Mouse (Mus musculus) megakaryocyte, adult 5-6 weeks (primary cell): ENCODE measurements around the gene Bckdha. TPM values are rescaled to one million over a fixed set of nuclear protein-coding genes. Genes with fewer than 3 reads are reported as not detected.

Source experiments
- ATAC-seq: 2 replicates; pipeline ENCODE4 v1.8.0; 2016; ENCODE audit warnings: mild to moderate bottlenecking, inconsistent platforms; ENCODE audit not compliant: poor library complexity, severe bottlenecking
- total RNA-seq, 2 experiments: library from RNA; stranded (forward) in 1 of 2; stranded (reverse) in 1 of 2; fragments of 153-499, 151-499 nt in 1 of 2; fragments of 221-1000, 200-1000 nt in 1 of 2; gene quantifications; 2 replicates each; pipeline versions ENCODE4 v1.2.3 to v1.2.4; 2015 to 2017

Gene Bckdha
- total RNA-seq, 2 experiments from 2014 or later = 40.4 to 50.1 TPM

DNA sequence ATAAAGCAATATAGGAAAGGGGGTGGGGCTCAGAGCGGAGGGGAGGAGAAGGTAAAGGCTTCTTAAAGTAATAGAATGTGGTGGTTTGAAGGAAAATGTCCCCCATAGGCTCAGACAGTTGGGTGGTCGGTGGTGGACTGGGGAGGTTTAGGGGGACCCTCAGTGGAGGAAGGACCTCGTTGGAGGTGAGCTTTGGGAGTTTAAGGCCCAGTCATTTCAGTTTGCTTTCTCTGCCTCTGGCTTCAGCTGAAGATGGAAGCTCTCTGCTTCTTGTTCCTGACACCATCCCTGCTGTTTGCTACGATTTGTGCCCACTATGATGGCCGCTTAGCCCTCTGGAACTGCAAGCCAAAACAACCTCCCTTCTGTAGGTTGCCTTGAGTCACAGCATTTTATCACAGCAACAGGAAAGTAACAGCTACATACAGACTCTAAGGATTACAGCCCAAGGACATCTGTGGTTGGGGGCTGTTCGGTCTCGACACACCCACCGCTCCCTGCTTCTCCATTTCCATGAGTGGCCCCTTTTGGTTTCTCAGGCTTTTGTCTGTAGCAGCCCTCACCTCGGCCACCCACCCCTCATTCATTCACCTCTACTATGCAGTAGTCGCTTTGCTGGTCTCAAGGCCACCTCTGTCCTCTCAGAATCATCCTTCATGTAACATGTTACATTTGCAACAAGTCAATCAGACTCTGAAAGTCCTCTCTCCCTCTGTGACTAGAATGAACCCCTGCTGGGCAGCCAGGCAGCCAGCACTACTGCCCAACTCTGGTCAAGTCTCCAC is 41.2 kb downstream of the Bckdha start:
- no peak for ATAC-seq

GRCm38 (mm10) chr7:25615706-25616011 is 43.1 kb downstream of the Bckdha start, which contains the start of gene Erich4:
Erich4 (minus strand) TSS chr7:25615892.
- ATAC-seq = no peak

DNA sequence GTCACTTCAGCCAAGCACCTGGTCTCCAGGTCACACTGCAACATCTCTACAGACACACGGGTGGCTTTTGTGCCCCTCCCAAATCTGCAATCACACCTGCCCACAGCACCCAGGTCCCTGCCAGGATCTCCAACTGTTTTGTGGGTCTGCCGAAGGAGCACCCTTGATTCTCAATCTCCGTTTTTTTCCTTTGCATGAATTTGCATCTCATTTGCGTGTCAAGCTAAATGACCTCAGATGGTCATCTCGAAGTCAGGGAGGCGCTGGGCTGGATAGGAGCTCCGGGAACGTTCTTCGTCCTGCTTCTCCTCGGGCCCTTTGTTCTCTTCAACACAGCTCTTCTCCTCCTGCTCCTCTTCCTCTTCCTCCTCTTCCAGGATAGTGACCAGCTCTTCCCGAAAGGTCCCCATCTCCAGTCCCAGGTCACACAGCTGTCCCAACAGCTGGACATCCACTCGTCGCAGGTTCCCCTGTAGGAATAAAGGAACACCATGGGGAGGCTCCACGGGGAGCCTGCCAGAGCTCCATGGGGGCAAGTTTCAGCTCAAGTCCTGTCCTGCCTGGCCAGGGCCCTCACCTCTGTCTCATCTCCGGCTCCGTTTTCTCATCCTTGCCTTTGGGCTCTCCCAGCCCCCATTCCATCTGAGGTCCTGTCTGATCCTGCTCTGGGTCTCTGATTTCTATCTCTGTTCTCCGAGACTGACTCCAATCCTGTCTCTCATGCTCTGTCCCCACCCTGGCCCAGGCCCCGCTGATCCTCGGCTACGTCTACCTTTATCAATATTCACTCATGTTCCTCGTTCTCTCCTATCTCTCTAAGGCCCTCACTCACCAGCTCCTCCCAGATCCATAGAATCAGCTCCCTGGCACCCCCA is 43.7 kb downstream of the Bckdha start:
- no peak for ATAC-seq

DNA sequence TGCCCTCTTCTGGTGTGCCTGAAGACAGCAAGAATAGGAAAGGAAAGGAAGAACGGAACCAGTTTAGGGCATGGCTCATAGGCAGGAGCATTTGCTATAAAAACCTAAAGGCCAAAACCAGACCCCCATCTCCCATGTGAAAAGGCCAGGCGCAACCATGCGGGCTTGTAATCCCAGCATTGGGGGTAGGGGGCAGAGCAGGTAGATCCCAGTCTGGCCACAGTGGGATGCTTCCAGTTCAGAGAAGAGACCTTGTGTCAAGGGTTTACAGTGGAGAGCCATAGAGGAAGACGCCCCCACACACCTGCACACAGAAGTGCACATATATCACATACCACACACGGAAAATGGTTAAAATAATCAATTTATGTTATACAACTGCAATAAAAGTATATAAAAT is 44.7 kb downstream of the Bckdha start:
- no peak for ATAC-seq

GRCm38 (mm10) chr7:25611501-25611900 is 47.3 kb downstream of the Bckdha start:
- ATAC-seq = no peak

GRCm38 (mm10) chr7:25610056-25610455 is 48.7 kb downstream of the Bckdha start:
- ATAC-seq = no peak

DNA sequence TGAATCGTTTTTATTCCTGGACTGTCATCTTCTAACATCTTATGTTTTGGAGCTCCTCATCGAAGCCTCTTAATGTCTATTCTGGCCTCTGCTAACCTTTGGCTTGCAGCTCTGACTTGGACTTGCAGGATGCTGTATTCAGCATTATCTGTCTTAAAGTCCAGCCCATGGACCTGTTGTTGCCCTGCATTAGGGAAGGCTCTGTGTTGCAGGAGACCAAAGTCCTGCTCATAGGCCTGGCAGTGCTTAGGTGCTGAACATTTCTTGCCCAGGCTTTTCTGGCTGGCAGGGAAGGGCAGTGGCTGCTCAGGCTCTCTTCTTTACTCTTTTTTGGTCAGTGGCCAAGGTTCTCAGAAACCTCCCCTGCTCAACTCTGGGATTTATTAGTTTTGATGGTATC is 51.6 kb downstream of the Bckdha start:
- ATAC-seq = no peak

DNA sequence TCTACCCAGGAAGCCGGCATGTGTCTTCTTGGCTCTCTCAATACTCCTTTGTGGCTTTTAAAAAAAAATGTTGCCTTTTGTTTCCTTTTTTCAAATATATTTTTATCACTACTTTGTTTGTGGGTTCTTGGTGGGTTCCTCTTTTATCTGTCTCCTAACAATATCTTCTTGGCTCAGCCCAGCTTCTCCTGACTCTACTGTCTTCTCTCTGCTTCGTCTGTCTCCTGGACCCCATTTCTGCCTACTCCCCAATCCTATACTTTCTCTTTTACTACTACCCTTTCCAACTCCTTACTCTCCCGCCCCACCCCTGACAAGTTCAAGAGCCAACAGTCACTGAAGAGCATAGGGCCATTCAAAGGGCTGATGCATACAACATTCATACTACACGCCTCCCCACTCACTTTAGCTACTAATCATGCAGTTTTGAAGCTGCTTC is 52.1 kb downstream of the Bckdha start:
- ATAC-seq = peak; percentile 40; the same call in 1 of the 2 replicates

DNA sequence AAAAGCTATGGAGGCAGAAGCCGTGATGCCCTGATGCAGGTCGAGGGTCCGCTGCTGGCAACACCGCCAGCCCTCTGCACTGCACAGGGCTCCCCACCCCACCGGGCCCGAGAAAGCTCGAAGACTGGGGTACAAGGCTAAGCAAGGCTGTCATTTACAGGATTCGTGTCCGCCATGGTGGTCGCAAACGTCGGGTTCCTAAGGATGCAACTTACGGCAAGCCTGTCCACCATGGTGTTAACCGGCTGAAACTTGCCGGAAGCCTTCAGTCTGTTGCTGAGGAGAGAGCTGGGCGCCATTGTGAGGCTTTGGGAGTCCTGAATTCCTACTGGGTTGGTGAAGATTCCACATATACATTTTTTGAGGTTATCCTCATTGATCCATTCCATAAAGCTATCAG is 57.4 kb downstream of the Bckdha start:
- no peak for ATAC-seq

DNA sequence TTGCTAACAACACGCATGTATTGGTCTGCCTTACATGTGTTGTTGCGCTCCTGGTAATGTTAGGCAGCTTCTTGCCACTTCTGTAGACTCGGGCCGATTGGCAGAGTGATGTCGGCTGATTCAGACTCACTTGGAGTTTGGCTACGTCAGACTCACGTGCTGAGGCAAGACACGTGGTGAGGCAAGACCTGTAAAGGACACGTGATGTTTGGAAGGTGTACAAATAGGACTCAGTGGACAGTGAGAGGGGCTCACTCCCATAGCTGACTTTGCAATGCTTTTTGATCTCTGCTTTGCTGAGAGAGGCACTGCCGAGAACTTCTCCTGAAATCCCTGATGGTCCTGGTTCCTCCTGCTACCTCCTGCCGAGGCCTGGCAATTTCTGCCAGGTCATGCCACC is 58.1 kb downstream of the Bckdha start:
- ATAC-seq = no peak

GRCm38 (mm10) chr7:25599663-25600062 is 59.1 kb downstream of the Bckdha start:
- ATAC-seq = peak; percentile 90

- no peak for ATAC-seq
These were observed 64.9 kb downstream of the Bckdha start for GRCm38 (mm10) chr7:25593859-25594258.

DNA sequence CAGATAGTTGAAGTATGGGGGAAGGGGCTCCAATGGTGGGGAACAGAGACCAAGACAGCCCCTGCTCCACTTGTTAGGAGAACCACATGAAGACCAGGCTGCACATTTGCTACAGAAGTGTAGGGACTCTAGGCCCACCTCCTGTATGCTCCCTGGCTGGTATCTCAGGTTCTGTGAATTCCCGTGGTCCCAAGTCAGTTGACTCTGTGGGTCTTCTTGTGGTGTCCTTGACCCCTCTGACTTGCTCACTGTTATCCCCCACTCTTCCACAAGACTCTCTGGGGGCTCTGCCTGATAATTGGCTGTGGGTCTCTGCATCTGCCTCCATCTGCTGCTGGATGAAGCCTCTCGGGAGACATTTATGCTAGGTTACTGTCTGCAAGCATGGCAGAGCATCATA is 67.6 kb downstream of the Bckdha start:
- no peak for ATAC-seq

DNA sequence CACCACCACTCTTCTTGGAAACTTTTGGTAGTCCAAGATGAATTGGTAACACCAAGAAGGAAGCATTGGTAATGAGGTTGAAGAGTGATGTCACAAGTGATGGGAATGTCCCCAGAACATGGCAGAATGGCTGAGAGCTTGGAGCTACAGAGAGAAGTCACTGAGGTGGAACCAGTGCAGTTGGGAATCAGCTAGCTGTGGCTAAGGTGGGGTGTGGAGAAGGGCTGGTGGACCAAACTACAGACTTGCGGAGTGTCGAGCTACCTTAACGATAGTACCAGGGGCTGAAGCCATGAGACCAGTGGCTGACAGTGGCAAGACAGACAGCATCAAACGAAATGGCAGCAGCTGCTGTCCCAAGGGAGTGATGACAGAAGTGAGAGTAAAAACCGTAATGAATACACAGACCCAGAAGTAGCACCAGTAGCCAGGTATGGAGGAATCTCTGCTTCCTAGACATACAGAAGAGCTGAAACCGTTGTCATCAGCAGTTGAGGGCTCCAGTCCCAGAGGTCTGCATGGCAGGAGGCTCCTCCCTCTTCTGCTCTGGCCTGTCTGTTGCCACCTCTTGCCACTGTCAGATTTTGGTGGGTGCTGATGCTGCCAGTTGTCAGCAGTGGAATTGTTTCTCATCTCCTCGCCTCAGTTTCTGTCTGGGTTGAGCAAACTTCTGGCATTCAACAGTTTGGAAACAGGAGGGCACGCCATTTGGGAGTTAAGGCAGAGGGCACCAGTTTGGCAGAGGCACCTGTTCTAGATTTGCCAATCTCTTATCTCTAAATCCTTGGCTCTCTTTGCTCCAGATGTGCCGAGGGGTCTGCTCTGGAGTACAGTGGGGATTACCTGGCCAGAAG is 73.2 kb downstream of the Bckdha start:
- no peak for ATAC-seq

- ATAC-seq = no peak
These were observed 74.1 kb downstream of the Bckdha start for GRCm38 (mm10) chr7:25584651-25585050.

DNA sequence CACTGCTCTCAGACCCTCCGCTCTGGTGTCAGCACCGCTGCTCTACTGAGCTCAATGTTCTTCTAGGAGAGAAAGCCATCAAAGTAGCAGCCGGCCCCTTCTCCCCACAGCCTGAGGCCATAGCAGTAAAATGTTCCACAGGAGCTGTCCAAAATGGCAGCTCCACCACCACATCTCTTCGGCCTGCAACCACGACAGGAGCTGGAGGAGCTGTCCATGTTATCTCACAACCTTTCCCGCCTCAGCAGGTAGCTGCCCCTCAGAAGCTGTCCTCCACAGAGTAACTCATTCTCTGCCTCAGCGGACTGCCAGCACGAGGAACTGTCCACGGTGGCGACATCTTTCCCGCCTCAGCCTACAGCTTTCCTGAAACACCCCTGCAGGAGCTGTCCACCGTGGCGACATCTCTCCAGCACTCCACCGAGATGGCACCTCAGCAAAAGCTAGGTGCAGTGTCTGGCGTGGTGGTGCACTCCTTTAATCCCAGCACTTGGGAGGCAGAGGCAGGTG is 76.4 kb downstream of the Bckdha start:
- no peak for ATAC-seq

Other genes starting within 250 kb of the Bckdha start
- gene Cxcl17, start 246.1 kb downstream of the Bckdha start, total RNA-seq (2015) = not detected in 2 replicates
- not detected in 2 replicates for gene Cxcl17, start 246.1 kb downstream of the Bckdha start, total RNA-seq (2017)
- 309 and 334 TPM in 2 replicates for gene Ceacam1, start 181.4 kb downstream of the Bckdha start, total RNA-seq (2015)
- 89.9 and 122 TPM in 2 replicates for gene Ceacam1, start 181.4 kb downstream of the Bckdha start, total RNA-seq (2017)
- gene Ceacam2, start 119.1 kb downstream of the Bckdha start, total RNA-seq (2015) = 0.16 and 0.46 TPM in 2 replicates
- gene Ceacam2, start 119.1 kb downstream of the Bckdha start, total RNA-seq (2017) = 0.04 TPM in 1 of 2 replicates, not detected in the other
- gene Erich4, start 43.1 kb downstream of the Bckdha start, total RNA-seq (2015) = not detected in 2 replicates
- not detected in 2 replicates for gene Erich4, start 43.1 kb downstream of the Bckdha start, total RNA-seq (2017)
- gene Dmac2, start 39.6 kb downstream of the Bckdha start, total RNA-seq (2015) = 18.7 and 19.8 TPM in 2 replicates
- 29.5 and 36.7 TPM in 2 replicates for gene Dmac2, start 39.6 kb downstream of the Bckdha start, total RNA-seq (2017)
- gene B3gnt8, start 32.3 kb downstream of the Bckdha start, total RNA-seq (2015) = 18.3 and 18.4 TPM in 2 replicates
- 27.0 and 34.3 TPM in 2 replicates for gene B3gnt8, start 32.3 kb downstream of the Bckdha start, total RNA-seq (2017)
- 31.5 and 33.7 TPM in 2 replicates for gene Exosc5, start 183 bp upstream of the Bckdha start, total RNA-seq (2015)
- gene Exosc5, start 183 bp upstream of the Bckdha start, total RNA-seq (2017) = 19.4 and 20.9 TPM in 2 replicates
- gene Tmem91, start 16.2 kb upstream of the Bckdha start, total RNA-seq (2015) = 0.68 and 0.91 TPM in 2 replicates
- not detected in 2 replicates for gene Tmem91, start 16.2 kb upstream of the Bckdha start, total RNA-seq (2017)
- 24.8 and 32.0 TPM in 2 replicates for gene B9d2, start 21.8 kb upstream of the Bckdha start, total RNA-seq (2015)
- 26.7 and 44.6 TPM in 2 replicates for gene B9d2, start 21.8 kb upstream of the Bckdha start, total RNA-seq (2017)
- gene Tgfb1, start 28.0 kb upstream of the Bckdha start, total RNA-seq (2015) = 281 and 286 TPM in 2 replicates
- 42.2 and 47.4 TPM in 2 replicates for gene Tgfb1, start 28.0 kb upstream of the Bckdha start, total RNA-seq (2017)
- 30.5 and 30.9 TPM in 2 replicates for gene Ccdc97, start 60.1 kb upstream of the Bckdha start, total RNA-seq (2015)
- 18.3 and 22.9 TPM in 2 replicates for gene Ccdc97, start 60.1 kb upstream of the Bckdha start, total RNA-seq (2017)
- gene Hnrnpul1, start 95.8 kb upstream of the Bckdha start, total RNA-seq (2015) = 134 and 143 TPM in 2 replicates
- 121 and 148 TPM in 2 replicates for gene Hnrnpul1, start 95.8 kb upstream of the Bckdha start, total RNA-seq (2017)
- 7.7 and 8.0 TPM in 2 replicates for gene Axl, start 129.7 kb upstream of the Bckdha start, total RNA-seq (2015)
- gene Axl, start 129.7 kb upstream of the Bckdha start, total RNA-seq (2017) = 5.7 and 7.6 TPM in 2 replicates
- 0.21 TPM in 1 of 2 replicates, not detected in the other for gene Cyp2s1, start 157.9 kb upstream of the Bckdha start, total RNA-seq (2015)
- gene Cyp2s1, start 157.9 kb upstream of the Bckdha start, total RNA-seq (2017) = not detected in 2 replicates
- gene Cyp2b10, start 238.6 kb upstream of the Bckdha start, total RNA-seq (2015) = not detected in 2 replicates
- gene Cyp2b10, start 238.6 kb upstream of the Bckdha start, total RNA-seq (2017) = not detected in 2 replicates